Mouse (Mus musculus): ENCODE data around the gene Sema4d.

DNA sequence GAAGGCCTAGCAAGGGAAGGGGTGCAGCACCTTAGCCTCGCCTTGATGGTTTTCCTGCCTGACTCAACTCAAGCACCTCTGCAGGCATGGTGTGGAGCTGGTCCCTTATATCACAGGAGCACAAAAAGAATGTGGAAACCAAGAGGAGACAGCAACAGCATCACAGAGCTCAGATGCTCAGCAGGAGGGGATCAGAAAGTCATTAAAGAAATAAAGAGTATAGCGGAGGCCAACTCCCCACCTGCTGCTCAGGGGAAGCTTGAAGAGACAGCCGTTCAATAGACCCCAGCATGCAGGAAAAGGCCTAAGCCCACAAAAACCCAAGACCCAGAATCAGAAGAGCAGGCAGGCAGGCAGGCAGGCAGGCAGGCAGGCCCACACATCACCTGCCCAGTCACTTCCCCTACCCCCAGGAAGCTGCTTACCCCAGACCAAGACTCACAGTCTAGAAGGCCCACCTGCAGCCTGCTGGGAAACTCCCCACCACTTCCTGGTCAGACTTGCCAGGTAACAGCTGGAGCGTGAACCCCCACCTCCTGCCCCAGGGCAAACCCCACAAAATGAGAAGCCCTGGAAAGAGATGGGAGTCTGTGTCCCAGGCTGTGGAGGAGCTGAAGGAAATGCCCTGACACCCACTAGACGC, 39.6 kb downstream of the Sema4d start:
- TF ChIP-seq RAD21 (IDR thresholded peaks at IDR 0.05; ENCODE audit: low read depth, low read length) (no peak), POLR2A (IDR thresholded peaks at IDR 0.05; ENCODE audit: control insufficient read depth in 1 of 2, insufficient read depth in 1 of 2, low read depth in 1 of 2, low read length in 2 of 2, poor library complexity in 1 of 2) (no peak), MYB (IDR thresholded peaks at IDR 0.05; ENCODE audit: low read depth, low read length) (no peak), EP300 (IDR thresholded peaks at IDR 0.05; ENCODE audit: low read depth in 1 of 2, low read length in 2 of 2) (no peak), MAZ (IDR thresholded peaks at IDR 0.05; ENCODE audit: low read depth, low read length) (no peak), USF1 (IDR thresholded peaks at IDR 0.05; ENCODE audit: low read depth, low read length) (no peak), TCF12 (IDR thresholded peaks at IDR 0.05; ENCODE audit: low read depth, low read length) (no peak), SMC3 (IDR thresholded peaks at IDR 0.05; ENCODE audit: low read depth, low read length) (no peak), MEF2A (IDR thresholded peaks at IDR 0.05; ENCODE audit: extremely low read depth, insufficient replicate concordance, low read depth, low read length, poor library complexity, severe bottlenecking) (no peak), BHLHE40 (IDR thresholded peaks at IDR 0.05; ENCODE audit: borderline replicate concordance, low read depth, low read length) (no peak), MYC (IDR thresholded peaks at IDR 0.05; ENCODE audit: low read depth, low read length) (no peak)
